Mouse (Mus musculus) olfactory bulb, adult 2 months (tissue): ENCODE measurements around the gene Gadd45a.

Experiments used
- CTCF ChIP-seq: fragments of 200-500 bp; IDR thresholded peaks from 2 replicates; pipeline ENCODE4 v1.5.1; 2012; ENCODE audit warnings: low read depth, mild to moderate bottlenecking, low read length, moderate library complexity; ENCODE audit not compliant: insufficient read depth
- POLR2A ChIP-seq: fragments of 200-500 bp; IDR thresholded peaks from 2 replicates; pipeline ENCODE4 v1.6.1; 2012; ENCODE audit warnings: mild to moderate bottlenecking, low read depth, low read length, moderate library complexity; ENCODE audit not compliant: insufficient read depth

DNA sequence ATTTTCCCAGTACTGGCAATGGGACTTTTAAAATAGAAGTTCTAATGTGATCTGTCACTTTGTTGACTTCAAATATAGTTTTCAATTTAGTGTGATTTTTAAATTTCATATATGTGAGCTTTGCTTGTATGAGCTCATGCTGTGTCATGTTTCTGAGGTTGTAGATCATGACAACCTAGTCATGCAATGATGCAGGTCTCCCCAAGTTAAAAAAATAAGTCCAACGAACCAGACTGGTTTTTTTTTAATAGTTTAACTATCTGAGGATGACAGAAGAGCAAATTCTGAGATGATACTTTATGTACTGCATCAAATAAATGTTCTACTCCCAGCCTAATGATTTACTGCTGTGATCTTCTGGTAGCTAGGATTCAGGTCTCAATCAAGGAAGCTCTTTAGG is 12.8 kb upstream of the Gadd45a start:
- TF ChIP-seq CTCF (no peak), POLR2A (no peak)
